Mouse (Mus musculus) MEL-GATA-1-ER (cell line): Measurements from ENCODE around the gene Lsp1.

Source experiments
- DNase-seq: peaks from one replicate; pipeline ENCODE4 v3.0.0-alpha.2; 2012; ENCODE audit warnings: low read depth; ENCODE audit errors: extremely low read depth

The Lsp1 gene

DNA sequence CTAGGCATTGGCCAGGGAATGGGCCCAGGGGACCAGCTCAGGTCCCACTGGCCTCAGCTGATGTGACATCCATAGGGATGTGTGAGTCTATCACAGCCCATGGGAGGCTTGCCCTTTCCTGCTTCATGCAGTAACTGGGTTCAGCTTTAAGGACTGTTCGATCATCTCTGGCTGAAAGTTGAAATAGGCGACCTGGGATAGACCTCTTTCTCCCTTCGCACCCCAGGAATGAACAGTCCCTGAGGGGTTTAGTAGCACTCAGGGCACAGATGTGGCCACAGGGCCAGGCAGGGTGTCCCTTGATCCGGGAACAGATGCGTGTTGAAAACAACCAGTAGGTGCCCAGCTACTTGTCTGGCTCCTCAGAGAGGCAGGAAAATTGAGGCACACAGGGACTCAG, 15.7 kb downstream of the Lsp1 start:
- DNase-seq = no peak

DNA sequence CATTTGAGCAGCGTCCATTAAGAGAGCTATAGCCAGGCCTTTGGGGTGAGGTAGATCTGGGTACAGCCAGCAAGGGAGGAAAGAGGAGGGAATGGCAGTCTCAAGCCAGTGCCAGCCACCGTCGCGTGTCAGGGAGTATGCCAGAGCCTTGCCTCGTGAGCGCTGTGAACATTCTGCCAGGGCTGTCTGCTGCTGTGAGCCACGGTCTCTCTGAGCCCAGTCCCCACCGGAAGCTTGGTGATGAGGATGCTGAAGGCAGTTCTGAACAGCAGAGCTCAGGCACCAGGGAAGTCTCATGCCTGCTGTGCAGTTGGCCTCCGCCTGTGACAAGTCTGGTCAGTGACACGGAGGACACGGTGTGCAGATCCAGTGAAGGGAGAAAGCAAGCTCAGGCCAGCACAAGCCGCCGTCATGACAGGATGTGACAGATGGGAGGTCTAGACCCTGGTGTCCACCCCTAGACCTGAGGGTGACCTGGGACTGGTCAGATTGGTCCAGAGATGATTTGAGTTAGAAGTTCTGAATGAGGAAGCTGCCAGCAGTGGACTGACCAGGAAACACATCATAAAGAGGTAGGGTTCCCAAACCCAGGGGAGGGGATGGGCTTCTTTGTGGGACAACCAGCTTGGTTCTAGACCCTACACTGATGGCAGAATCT, 16.3 kb downstream of the Lsp1 start:
- no peak for DNase-seq

DNA sequence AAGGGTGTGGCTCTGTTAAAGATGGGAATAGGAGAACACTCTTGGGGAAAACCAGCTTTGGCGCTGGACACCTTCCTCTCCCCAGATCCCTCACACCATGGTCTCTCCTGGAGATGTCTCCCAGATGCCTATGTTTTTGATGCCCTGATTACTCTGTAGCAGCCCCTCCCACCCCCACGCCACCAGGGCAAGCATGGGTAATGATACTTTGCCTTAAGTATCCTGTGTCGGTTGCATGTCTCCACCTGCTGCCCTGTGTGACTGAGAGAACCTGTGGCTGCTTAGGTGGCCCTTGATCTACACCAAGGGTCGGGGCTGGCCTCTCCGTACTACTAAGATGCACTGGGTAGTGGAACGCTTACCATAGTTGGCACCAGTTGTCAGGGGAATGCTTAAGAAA, 17.4 kb downstream of the Lsp1 start:
- DNase-seq = no peak

DNA sequence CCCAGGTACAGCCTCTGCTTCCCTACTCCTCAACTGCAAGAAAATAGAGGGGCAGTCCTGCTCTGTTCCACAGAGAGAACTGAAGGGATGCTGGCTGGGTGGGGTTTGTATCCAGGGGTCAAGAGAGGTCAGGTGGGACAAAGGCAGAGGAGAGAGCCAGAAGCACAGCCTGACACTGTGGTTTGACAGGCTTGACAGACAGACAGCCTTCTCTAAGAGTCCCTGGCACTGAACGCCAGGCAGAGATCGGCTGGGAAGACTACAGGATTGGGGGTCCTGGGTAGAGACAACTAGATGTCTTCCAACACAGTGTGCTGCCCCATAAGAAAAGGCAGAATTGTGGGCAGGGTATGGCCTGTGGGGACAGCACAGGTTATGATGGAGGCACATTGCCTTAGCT, 18.0 kb downstream of the Lsp1 start:
- DNase-seq = no peak

DNA sequence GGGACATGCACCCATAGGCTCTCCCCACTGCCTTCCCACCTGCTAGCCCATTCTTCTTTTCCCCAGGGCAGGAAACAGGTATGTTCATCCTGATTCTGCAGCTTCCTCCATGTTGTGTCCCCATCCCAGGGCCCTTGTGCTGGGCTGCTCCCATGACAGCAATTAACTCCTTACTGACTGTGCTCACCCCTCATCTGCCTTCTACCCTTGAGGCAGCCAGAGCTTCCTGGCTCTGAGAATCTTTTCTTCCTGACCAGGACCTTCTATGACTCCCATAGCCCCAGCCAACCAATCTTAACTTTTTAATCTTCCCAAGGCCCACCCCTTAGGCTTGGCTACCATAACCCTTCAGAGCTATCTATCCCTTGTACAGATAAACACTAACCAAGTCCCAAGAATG, 18.7 kb downstream of the Lsp1 start:
- DNase-seq = no peak

DNA sequence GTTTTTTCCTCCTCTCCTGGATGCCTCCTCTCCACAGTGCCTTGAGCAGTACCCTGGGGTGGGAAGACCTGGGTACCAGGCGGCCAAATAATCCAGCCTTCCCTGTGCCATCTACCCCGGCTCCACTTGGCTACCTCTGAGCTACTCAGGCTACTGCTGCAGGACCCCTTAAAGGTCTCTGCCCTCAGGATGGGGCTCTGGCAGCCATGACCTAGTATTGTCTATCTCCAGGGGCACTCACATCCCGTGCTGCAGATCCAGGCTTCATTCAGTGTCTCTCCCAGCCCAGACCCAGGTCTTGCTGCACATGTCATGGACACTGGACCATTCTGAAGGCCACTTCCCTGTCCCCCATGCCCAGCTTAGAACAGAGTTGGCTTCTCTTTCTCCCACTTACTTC, 19.3 kb downstream of the Lsp1 start:
- DNase-seq = no peak

DNA sequence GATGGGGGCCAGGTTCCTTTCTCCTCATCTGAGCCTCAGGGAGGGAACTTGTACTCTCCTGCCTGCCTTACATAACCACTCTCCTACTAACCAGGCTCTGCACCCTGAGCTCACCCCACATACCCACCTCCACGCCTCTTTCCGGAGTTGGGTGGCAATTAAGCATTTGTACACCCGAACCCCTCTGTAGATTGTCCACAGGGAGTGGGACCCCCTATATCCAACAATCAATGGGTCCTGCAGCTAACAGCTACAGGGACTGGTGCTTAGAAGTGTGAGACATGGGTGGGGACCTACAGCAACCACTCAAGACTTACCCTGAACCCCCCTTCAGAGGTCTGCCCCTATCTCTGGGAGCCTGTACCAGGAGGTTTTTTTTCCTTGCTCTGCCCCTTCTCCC, 20.1 kb downstream of the Lsp1 start:
- DNase-seq = no peak

DNA sequence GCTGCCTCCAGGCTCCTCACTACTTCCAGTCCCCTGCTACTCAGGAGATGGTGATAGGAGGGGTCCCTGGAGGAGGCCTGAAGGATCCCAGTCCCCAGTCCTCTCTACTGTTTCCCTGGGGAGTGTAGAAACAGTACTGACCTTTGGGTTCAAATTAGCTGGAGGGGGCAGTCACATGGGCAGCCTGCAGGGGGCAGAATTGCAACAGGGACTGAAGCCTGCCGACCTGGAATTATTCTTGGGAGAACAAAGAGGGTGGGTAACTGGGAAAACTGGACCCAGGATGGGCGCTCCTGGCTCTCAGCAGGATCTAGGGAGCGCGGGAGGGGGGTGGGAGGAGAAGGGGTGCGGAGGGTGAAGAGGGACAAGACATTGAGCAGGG, 20.6 kb downstream of the Lsp1 start:
- DNase-seq = no peak

DNA sequence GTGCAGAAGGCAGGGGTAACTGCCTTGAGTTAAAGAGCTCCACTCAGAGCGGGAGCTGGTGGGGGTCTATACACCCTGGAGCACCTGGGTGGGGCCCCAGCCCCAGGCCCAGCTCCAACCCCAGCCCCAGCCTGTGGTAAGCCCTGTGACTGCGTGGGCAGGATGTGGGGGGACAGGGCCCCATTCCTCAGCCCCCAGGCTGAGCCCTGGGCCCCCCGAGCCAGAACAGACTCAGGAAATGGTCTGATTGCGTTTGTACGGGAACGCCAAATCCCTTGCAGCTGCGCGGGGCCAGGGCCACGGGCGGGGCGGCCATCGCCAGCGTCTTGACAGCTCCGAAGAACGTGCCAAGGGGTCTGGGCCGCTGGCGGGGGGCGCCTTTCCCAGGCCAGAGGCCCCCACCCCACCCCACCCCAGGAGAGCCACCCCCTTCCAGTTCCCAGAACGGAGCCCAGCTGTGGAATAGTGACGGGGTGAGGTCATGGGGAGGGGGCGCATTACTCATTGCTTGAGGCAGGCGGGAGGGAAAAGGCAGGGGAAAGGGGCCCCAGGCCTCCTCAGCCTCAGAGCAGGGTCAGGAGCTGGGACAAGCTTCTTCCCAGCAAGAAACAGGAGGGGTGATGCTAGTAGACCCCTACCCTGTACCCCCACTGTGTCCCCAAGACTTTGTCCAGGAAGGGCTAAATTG, 21.1 kb downstream of the Lsp1 start:
- DNase-seq = no peak

DNA sequence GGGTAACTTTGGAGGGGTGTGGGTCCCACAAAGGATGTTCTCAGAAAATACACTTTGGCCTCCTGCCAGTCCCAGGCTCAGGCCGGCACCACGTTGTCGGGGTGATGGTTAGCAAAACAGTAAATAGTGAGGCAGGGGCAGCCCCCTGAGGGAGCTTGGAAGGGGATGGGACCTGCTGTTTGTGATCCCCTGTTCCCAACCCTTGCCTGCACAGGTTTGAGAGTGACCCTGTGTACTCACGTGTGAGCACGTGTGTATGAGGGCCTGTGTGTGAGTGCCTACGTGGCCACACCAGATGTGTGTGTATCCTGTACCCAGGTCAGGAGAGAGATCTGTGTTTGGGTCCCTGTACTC, 21.6 kb downstream of the Lsp1 start:
- DNase-seq = no peak

DNA sequence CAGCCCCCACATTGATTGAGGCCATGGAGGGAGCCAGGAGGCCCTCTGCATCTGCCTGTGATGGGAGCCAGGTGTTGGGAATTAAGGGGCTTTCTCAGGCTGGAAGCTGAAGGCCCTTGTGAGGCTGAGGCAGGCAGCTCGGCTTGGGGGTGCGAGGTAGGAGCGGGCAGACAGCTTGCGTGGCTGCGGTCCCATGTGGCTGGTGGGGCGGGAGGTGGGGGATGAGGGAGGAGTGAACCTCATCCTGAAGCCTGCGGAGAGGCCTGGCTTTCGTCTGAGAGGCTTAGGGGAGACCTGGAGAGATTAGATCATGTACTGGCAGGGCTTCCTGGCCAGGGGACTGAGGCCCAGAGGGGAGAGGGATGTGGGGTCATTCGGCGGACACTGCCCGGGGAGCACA, 22.5 kb downstream of the Lsp1 start:
- DNase-seq = no peak

DNA sequence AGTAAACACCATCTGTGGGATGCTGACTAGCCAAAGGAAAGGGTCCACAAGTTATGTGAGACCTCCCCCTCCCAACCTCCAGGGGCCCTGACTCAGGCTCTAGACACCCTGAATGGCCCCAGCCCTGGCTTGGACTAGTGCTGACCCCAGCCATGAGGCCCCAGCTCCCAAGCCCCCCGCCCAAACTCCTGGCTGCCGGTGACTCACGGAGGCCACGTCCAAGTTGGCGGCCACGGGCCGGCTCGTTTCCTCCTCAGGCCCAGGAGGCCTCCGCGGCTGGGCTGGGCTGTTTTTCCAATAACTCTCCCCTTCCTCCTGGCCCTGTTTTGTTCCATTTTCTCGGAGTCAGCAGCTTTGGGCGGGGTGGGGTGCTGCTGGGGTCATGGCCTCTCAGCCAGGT, 24.2 kb downstream of the Lsp1 start:
- no peak for DNase-seq

DNA sequence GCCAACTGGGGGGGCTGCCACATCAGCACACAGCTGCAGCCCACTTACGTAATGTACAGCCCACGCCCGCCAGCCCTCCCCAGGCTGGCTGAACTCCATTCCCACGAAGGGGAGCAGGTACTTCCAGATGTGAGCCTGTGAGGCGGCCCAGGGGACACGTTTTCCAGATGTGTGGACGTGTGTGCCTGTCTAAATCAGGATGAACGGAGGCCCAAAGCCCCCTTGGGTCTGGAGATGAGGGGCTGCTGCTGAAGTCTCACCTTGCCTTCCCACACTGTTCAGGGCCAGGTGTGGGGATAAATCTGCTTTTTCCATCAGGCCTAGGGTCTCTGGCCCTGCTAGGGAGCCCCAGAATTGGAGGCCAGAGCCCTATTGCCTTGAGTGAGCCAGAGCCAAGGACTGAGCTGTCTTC, 26.1 kb downstream of the Lsp1 start:
- DNase-seq = no peak

DNA sequence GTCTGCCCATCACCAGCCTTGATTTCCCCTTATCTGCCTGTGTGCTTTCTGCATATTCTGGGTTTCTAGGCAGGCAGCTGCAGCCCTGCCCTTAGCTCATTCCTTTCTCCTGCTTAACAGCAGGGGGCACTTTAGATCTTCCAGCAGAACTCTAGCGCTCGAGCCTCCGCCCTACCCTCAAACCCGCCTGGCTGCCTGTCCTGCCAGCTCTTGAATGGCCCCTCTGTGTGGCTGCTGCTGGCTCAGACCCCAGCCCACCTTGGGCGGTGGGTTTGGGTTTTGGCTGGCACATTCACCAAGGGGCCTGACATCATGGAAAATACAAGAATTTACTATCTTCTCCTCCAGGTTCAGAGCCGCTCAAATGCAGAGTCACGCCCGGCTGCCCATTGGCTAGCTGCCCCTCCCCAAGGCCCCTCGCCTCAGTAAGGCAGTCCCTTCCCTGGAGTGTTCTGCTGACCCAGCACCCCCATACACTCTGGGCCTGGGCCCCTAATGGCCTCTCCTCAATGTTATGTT, 26.8 kb downstream of the Lsp1 start:
- no peak for DNase-seq

DNA sequence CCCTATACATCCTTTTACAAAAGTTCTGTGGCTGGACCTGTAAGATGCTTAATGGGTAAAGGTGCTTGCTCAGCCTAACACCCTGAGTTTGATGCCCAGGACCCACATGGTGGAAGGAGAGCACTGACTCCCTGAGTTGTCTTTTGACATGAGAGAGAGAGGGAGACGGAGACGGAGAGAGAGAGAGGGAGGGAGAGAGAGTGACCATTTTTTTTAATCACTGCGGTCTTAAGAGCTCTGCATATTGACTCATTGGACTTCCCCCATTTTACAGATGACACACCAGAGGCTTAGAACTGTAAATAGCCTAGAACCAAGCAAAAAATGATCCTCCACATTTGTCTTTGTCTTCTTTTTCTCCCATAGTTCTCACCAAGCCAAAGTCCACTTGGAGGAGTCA, 27.4 kb downstream of the Lsp1 start:
- no peak for DNase-seq

DNA sequence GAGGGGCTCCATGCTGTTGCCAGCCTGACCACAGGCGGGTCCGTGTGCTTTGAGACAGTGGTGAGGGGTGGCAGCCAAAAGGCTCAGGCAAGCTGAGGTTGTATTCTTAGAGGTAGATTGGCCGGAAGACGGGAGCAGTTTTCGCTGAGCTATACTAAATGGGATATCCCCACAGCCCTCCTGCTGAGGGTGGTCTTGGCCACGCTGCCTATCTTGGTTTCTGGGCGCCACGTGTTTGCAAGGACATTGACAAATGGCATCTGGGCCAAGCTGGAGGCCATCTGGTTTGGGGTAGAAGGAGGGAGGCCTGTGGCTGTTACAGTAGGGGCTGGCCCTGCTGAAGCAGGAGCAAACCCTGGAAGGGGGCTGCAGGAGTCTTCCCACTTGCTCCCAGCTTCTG, 32.9 kb downstream of the Lsp1 start:
- no peak for DNase-seq

DNA sequence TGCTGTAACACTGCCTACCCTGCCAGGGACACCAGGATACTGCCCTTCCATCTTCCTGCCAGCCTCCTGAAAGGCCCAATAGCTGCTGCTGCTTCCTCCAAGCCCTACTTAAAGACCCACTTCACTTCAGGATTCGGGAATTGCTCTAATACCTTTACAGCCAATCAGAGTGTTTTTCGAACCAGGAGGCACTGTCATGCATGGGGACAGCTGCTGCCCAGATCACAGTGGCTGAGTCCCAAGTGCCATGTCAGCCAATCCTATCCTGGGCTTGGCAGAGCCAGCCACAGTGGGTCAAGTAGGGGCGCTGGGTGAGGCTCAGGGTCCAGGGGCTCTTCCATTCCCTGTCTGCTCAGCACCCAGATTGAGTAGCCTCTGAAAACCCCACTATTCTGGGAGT, 35.5 kb downstream of the Lsp1 start:
- no peak for DNase-seq

DNA sequence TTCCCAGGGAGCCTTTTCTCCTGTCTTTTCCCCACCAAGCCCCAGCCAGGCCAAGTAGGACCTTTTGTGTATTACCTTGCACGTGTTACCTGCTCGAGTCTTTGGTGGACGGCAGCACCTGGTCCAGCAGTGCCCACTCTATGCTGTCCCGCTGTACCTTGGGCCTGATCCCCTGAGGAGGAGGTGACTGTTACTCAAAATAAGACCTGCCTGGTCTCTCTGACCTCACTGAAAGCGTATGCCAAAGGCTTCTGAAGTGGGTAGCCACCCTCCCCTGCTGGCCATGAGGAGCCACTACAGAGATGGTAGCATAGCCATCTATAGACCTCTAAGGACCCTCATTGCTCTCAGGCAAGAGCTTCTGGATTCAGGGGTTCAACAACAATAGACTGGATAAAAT, 36.2 kb downstream of the Lsp1 start:
- DNase-seq = no peak

DNA sequence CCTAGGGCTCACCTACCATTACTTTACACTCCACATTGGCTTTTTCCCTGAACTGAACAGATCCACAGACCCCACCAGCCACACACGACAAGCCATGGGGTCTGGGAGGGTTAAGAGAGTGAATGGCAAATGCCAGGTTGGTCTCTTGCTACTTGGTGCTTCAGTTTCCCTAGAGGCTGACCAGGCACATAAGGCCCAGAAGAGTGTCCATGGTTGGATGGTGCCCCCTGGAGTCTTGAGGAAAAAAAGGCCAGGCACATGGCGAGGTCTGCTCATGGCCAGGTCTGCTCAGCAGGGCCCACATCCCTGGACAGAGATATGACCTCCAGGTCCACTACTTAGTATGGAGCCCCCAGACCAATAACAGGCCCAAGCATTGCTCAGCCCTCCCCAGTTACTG, 37.2 kb downstream of the Lsp1 start:
- DNase-seq = no peak

DNA sequence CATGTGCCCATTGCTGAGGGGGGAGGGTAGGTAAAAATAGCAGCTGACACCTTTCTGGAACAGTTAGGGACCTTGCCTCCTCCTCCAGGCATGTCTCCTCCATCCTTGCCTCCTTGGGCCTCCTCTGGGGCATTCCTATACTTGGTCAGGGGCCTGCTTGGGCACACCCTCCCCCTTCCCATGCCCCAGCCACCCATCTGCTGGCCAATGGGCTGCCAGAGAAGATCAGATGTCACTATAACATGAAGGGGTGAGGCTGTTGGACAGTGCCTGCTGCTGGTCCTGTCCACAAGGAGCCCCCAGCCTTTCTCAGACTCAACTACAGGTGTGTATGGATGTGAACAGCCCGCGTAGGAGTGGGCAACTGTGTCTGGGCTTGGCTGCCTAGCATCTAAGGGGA, 38.0 kb downstream of the Lsp1 start, which contains the start of gene Tnnt3:
Gene Tnnt3, plus strand, starts transcription at position 262 of the 400 bp plus-strand sequence.
- DNase-seq = no peak

DNA sequence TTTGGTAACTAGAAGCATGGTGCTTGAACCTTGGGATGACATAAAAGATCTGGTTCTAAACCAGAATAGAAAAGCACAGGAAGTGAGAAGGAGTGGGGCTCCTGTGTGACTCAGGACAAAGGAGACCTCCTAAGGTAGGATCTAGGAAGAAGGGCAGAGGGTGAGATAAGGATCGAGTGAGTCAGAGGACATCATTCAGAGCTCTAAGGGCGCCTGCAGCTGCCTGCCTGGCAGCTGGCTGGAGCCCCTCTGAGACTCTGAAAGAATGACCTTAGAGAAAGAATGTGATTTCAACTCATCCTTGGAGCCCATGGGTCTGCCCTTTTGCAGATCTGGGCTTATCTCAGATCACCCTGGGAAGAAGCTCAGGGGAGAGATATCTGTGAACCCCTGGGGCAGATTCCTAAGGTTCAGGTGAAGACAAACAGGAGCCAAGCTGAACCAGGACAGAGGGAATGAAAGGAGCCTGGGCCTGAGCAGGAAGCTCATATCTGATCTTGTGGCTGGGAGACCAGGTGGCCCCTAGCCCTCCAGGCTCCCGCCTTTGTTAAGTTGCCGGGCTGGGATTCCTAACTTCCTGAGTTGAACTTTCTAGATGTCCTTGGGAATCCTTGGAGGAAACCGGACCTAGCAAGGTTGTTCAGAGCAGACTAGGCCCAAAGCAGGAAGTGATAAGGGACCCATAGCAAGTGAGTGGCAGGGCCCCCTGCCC, 38.6 kb downstream of the Lsp1 start:
- no peak for DNase-seq

DNA sequence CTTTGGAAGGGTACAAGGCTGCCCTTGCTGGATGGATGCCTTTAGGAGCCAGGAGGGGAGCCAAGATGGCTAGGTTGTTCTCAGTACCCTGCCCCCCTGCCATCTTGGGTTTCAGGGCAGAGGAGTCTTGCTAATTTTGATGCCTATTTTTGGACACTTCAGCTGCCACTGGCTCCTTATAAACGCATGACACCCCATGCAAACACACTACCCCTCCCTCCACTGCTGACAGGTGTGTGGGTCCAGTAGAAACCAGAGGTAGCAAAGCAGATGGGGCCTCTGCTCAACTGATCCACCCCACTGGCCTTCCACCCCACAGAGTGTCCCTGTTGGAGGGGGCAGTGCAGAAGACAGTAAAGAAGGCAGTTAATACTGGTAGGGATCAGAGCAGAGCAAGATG, 39.4 kb downstream of the Lsp1 start:
- DNase-seq = no peak

DNA sequence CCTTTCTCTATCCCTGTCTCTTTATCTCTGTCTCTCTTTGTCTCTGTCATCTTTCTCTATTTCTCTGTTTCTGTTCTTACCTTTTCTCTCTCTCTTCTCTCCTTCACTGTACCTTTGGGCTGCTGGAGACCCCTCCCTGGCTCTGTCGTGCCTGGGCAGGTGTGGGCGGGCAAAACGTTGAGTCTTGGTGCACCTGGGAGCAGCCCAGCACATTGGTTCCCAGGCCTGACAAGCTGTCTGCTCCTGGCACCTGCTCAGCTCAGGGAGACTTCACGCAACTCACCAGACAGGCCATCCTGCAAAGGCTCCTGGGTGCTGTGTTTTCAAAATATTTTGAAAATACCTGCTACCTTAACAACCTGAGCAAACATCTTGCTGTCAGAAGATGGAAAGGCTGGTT, 42.6 kb downstream of the Lsp1 start:
- DNase-seq = no peak
